Mouse (Mus musculus) lung, postnatal 25 days (tissue): ENCODE measurements around the gene Acer3.
"Not testable (repeated sequence)": the region's sequence is repeated elsewhere in the genome, so short reads cannot be mapped to it uniquely, and the experiment has no call there.

Source experiments
- DNase-seq: peaks from one replicate; pipeline ENCODE4 v3.0.0; 2022; ENCODE audit warnings: low spot score

Gene Acer3

DNA sequence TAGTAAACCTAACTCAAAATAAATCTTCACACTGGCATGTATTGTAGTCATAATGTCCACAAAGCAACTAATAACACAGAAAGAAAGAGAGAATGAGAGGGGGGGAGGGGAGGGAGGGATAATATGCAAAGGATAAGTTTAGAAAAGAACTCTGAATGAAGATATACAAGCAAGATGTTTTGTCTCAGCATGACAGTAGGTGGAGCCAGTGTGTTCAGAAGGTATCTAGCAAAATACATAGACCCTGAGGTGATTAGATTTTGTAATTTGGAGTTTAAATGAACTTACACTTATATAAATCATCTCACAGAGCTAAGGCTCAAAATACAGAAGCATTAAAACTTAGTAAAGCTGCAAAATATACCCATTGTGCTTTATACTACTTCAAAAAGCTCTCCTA, 44.7 kb downstream of the Acer3 start:
- peak; percentile 1 for DNase-seq

DNA sequence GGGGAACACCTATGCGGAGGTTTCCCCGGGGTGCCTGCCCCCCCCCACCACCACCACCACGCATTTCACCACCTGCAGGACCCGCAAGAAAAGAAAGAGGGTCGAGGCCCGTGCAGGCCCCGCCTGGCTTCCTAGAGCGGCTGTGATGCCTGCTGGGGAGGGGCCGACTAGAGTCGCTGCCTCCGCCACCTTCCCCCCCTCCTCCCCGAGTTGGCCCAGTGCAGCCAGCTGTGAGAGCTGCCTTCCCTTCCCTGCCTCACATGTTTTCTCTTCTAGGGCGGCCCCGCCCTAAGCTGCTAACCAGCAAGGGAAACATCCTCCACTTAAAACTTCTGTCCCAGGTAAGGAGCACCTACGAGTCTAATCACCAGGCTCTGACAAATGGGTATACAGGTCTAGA, 52.8 kb downstream of the Acer3 start:
- not testable (repeated sequence) for DNase-seq

DNA sequence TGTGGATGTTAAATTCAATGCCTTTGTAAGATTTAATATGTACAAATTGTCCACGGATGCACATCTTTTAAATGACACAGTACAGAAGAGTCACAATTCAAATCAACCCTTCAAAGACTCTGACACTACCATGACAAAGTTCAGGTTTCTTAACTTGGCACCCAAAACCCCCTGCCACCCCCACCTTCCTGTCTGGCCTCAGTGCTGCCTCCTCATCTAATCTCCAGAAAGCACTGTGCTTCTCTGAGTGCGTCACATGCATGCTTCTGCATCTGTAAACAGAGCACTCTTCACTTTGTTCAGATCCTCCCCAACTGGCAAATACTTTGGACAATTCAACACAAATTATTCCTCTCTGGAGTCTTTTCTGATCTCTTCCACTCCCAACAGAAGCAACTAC, 68.5 kb downstream of the Acer3 start:
- DNase-seq: no peak

DNA sequence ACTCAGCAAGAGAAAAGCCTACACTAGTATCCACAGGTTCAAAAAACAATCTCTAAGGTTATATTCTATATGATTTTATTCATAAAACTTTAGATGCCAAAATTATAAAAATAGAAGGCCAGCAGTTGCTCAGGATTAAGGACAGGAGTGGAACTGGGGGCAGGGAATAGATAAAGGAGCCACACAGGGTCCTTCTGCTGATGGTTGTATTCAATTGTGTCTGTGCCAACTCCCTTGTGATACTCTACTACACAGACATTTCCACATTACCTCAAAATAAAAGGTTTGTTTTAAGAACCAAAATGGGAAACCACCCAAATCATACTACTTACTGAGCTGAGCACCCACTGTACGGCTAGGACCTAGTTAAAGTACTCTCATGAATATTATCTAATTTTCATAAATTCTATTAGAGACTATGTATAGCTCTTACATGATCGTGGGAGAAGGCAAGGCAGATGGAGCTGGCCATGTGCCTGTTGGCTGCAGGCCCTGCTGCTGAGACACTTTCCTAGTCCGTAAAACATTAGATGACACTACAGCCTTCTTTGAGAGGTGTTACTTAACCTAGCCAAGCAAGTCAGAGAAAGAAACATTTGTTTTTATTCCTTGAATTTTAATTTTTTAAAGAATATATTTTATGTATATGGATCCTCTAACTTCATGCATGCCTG, 84.2 kb downstream of the Acer3 start:
- no peak for DNase-seq

DNA sequence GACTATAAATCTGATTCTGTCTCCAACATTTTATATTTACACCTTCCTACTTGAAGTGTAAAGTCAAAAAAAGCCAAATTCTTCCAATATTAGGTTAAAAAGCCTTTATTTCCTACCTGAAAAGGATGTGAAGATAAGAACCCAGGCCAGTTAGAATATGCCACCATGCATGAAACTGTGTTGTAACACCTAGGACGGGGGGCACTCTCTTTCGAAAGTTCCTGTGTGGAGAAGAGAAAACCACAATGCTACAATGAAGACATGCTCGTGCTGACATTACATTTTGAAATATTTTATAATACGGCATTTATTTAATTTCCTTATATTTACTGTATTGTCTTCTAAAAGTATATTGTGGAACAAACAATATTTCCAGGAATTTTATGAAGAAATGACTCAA, 97.2 kb downstream of the Acer3 start:
- no peak for DNase-seq

DNA sequence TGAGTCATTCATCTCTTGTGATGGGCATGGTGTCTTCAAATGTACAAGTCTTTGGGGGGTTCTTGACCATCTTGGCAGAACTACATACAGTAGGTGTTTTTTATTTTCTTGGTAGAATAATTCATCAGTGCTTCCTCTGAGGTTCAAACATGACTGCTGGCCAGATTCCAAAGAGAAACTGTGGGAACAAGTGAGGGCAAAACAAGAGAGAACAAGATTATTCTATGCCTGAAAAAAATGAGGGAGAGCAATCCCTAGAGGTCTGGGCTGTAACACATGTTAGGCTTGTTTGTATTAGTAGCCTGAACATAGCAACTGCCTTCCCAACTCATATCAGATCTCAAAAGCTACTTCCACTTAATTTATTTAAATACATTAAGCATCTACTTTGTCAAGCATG, 104.3 kb downstream of the Acer3 start:
- no peak for DNase-seq

DNA sequence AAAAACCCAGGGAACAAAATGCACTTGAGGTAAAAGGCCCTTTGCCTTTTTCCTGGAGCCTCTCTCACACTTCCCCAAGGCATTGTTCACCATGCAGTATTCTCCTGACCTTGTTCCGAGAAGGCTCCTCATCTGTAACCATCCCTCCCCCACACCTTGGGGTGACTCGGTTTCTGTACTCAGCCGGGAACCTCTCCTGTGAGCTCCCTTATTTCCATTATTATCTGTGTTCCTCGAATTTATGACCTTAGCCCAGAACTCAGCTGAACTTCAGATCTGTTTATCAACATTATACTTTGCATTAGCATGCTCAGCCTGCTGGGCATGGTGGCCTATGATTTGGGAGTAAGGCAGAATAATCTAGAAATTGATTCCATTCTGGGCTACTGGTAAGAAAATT, 118.1 kb downstream of the Acer3 start:
- no peak for DNase-seq

DNA sequence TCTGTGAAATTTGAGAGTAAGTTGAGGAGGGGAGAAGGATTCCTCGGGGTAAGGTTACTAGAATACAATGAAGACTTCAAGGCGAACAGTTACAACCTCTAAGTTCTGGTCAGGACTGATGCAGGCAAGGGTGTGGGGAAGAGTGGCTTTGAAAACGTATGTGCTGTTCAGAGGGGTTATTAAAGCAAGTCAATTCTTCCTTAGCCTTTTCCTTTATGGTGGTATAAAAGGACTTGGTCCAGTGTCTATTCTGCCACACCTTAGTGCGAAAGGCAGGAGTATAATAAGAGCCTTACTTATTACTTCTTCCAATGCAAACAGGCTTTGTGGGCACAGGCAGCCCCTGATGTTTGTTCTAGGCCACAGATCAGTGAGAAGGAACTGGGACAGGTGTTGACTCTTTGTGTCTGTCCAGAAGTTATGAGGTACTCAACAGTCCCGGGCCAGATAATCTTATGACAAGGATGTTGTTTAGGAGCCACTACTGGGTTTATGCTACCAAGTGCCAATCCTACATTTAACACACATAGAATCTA, 119.4 kb downstream of the Acer3 start:
- DNase-seq: no peak

DNA sequence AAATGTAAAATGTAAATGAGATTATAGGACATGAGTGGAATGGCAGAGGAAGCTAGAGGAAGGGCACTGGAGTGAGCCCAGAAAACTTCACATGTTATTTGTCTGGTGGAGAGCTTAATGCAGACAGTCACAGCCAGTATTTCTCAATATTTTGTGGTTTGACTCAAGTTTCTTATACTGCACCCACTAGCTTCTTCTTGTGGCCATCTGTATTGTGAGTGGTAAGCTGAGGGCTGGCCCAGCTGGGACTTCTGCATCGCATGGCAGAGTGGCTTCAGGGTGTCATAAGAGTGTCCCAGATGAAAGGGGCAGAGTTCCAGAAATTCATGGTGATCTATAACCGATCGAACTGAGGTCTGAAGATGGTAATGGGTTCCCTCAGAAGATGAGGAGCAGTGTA, 120.6 kb downstream of the Acer3 start:
- no peak for DNase-seq

DNA sequence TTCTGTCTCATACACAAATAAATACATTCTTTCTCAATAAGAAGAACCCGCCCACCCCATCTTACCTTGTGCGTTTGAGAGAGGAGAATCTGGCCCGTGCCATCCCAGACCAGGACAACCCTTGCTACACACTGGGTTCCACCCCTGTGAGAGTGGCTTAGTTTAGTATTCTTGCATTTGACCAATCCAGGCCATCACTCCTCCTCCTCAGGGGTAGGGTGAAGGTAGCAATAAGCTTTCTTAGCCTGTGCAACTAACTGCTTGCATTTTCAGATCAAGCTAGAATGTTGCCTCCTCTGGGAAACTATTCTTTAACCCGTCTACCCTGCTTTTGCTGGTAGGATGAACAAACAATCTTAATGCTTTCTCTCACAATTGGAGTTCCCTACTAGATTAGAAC, 121.6 kb downstream of the Acer3 start, which contains the start of gene B3gnt6:
Gene B3gnt6, minus strand, starts transcription at position 101 of the 400 bp plus-strand sequence.
- no peak for DNase-seq

DNA sequence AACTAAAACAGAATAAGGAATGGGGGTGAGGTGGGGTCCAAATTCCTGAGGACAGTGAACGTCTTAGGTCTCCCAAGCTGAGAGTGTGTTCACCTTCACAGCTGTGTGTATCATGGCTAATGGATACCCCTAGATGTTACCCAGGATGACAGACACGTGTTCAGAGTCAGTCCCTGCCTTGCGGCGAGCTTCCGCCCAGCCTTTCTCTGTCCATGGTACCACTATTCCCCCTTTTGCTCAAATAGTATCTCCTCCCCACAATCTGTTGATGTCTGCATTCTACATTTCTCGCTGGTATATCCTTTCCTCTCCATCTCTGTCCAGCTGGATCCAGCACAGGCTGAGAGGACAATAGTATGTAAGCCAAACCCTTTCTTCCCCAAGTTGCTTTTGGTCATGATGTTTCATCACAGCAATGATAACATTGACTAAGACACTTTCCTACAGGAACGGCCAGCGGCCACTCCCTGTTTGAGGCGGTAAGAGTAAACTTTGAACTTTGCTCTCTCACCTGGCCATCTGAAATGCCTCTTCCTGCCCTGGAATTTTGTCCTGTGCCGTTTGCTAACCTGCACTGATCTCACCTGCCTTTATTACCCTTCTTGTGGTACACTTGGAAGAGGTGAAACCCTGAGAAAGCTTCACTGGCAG, 125.7 kb downstream of the Acer3 start:
- no peak for DNase-seq

DNA sequence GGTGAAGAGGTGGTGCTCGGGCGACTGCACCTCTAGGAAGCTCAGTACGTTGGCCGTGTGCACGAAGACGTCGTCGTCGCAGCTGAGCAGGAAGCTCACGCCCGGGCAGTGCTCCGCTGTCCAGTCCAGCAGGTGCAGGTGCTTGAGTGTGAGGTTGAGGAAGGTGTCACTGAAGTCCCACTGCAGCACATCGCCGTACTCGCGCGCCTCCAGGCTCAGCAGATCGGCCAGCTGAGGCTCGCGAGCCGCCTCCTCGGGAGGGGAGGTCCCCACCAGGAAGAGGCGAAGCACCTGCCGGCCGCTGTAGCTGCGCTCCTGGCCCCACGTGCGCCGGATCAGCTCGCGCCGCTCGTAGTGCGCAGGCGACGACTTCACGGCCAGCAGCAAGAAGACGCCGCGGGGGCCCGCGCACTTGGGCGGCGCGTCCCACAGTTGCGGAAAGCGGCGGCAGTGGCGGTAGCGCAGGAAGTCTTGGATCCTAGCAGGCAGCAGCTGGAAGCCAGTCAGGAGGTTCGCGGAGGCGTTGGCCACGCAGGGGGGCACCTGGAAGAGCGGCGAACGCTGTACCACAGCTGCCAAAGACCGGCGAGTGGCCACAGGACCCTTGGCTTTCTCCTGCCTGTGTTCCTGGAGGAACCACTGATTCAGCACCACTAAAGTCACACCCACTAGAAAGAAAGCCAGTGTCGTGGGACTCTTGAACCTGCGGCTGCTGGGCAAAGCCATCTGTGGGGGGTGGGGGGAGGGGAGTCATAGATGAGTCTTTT, 126.8 kb downstream of the Acer3 start:
- DNase-seq: no peak

DNA sequence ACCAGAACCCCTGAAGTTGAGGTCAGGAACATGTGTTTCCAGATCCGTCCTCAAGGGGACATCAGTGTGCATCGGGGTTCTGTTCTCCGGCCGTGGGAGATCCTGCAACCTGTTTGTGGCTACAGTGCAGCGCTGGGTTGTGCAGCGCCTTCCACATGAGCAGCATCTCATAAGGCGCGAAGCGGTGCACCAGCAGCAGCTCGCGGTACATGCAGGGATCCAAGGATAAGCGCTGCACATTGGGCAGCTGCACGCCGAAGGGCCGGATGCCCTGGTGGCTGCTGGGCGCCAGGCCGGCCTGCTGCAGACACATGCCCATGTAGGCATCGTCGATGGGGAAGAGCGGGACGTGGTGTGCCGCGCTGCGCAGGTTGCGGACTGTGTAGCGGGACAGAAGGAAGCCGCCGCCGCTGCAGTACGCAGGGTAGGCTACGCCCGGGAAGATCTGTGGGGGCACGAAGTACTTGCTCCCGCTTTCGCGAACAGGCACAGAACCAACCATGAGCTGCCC, 127.4 kb downstream of the Acer3 start:
- DNase-seq: peak; percentile 32

DNA sequence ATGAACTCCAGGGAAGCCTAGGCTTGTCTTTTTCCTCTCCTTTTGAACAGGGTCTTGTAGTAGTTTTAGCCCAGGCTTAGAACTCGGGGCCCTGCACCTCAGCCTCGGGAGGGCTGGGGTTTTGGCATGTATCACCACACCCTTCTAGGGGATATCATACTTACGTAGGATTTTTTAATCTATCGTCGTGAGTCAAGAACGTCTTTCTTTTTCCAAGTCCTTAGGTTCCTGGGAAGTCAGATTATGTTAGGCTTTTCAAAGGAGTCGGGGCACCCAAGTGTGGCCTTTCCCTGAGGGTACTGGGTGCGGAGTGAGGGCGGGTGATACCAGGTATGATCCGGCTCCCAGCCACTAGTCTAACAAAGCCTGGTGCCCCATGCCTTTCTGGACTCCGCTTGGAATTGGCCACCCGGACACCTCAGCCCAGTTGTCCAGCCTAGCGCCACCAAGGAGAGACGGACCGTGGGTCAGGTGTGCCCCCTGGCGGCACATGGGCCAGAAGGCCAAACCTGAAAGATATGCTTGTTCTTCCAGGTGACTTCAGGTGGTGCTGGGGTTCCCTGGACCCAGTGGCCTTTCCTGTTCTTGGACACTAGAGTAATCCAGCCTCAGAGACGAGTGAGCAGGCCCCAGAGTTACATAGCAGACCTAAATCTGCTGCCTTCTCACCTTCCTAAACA, 129.3 kb downstream of the Acer3 start:
- peak; percentile 44 for DNase-seq

DNA sequence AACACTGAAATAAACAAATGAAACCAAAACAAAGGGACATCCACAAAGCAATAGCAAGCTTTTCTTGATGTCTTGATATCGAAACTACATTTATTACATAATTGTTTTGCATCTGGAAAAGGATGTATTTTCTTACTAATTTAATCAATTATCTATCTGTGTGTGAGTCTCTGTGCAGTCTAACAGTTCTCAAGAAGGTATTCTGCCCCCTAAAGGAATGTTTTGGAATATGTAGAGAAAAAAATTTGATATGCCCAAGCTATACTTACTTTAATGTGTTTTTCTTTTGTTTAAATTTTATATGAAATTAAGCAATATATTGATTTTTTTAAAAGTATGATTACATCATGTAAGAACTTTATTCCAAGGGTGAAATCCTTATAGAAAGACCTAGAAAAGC, 130.4 kb downstream of the Acer3 start:
- no peak for DNase-seq

DNA sequence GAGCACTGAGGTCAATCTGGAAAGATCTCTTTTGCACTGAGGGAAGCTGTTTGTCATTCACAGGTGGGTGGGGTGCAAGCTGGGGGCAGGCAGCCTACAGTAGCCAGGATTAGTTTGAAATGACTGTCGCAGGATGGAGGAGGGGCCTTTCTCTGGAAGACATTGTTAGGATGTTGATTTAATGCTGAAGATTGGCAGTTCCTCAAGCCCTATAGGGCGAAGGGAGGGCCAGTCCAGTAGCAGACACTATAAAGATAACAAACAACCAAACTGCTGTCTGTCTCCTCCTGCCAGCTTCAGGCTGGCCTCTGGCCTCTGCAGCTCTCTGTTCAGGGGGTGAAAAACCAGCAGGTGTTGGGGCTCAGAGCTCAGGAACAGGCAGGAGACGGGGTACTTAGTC, 131.3 kb downstream of the Acer3 start:
- DNase-seq: peak; percentile 50

DNA sequence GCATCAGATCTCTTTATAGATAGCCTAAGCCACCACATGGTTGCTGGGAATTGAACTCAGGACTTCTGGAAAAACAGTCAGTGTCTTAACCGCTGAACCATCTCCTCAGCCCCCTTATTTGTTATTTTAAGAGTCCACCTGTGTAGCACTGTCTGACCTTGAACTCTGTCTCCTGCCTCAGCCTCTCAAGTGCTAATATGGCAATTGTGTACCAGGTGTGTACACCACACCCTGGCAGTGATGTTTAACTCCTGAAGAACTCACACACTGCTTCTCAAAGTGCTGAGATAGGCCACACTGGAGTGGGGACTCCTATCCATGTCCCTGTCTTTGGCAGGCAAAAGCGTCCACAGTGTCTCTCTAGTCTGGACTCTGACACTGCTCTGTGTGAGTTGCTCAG, 132.3 kb downstream of the Acer3 start:
- no peak for DNase-seq

DNA sequence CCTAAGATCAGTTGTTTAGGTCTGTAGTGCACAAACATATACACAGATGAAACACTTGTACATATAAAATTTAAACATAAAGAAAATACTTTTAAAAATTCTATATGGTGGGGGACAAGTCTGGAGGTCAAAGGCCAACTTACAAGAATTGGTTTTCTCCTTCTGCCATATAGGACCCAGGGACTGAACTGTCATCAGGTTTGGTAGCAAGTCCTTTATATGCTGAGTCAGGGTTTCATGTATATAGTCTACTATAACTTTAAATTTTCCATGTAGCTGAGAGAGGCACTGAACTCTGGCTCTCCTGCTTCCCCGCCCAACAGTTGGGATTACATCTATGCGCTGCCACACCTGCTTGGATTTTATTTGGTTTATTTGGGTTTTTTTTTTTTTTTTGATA, 132.8 kb downstream of the Acer3 start:
- DNase-seq: no peak

DNA sequence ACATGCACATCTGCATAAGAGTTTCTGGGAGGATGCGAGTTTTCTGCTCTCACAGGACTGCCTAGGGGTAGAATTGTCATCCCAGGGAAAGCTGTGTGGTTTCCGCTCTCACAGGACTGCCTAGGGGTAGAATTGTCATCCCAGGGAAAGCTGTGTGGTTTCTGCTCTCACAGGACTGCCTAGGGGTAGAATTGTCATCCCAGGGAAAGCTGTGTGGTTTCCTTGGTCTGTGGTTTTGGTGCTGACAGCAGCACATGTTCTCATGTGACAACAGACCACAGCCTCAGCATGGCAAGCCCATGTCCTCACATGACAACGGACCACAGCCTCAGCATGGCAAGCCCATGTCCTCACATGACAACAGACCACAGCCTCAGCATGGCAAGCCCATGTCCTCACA, 133.7 kb downstream of the Acer3 start:
- not testable (repeated sequence) for DNase-seq

DNA sequence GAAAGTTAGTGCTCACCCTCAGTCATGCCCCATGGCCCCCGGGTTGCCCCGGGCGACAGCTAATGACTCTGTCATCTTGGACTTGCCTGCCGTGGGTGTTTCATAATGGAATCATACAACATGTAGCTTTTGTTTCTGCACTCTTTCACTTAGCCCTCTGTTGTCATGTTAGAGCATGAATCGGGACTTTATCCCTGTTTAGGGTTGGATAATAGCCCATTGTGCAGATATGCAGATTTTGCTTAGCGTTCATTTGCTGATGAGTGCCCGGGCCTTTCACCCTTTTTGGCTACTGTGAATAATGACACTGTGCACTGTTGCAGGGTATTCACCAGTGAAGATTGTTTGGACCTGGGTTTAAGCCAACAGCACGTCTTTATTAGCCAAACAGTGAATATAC, 134.4 kb downstream of the Acer3 start:
- DNase-seq: no peak

DNA sequence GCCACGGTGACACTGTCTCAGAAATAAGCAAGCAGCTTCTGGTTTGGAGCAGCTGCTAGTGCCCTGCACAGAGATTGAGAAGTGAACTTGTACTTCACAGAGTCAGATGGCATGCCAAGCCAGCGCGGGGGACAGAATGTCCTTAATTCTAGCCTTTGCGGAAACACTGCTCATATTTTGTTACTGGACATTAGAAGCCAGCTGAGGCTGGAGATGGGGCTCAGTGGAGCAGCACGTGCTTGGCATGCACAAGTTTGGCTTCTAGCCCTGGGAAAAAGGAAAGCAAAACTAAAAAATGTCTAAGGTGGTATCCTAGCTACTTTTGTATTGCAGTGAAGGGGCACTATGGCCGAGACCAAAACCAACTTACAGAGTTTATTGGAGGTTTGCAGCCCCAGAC, 135.7 kb downstream of the Acer3 start:
- DNase-seq: no peak

DNA sequence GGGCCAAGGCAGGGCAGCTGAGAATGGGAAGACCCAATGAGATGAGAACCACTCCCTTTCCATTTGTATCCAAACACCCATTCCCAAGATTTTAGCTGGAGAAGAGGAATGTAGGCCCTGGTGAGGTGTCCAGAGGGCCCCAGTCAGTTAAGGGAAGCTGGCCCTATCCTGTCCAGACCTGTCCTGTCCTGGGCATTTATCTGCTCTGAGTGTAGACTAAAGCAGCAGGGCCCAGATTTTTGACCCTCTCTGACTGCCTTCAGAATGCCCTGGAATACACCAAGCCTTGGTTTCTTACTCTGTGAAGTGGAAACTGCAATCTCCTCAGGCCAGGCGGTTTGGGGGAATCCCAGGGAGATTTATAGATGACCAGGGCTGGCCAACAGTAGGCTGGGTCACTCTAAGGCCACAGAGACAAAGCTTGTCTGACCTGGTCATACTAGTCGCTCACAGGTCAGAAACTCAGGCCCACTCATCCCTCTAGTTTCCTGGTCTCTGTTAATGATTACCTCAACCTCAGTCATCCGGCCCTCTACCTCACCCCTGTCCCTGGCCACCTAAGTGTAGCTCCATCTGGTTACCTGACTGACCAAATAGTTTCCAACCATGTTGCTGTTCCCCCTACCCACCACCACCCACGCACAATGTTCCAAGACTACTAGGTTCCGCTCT, 142.3 kb downstream of the Acer3 start:
- no peak for DNase-seq
